Mouse (Mus musculus): ENCODE measurements around the gene Lrrc36.

Gene Lrrc36

GRCm38 (mm10) chr8:105431743-105432515, 18.6 kb downstream of the Lrrc36 start:
- no peak for DNase-seq (ENCODE audit: low read depth)

GRCm38 (mm10) chr8:105433021-105433420, 19.6 kb downstream of the Lrrc36 start:
- DNase-seq (ENCODE audit: low read depth) = no peak

- DNase-seq (ENCODE audit: low read depth) = no peak
These were observed 20.1 kb downstream of the Lrrc36 start for GRCm38 (mm10) chr8:105433511-105433910.

GRCm38 (mm10) chr8:105434136-105434535, 20.8 kb downstream of the Lrrc36 start:
- DNase-seq (ENCODE audit: low read depth) = no peak

- no peak for DNase-seq (ENCODE audit: low read depth)
These were observed 22.8 kb downstream of the Lrrc36 start for GRCm38 (mm10) chr8:105436218-105436617.

- DNase-seq (ENCODE audit: low read depth) = no peak
These were observed 23.8 kb downstream of the Lrrc36 start for GRCm38 (mm10) chr8:105437078-105437748.

- DNase-seq (ENCODE audit: low read depth) = peak; percentile 58
These were observed 25.5 kb downstream of the Lrrc36 start for GRCm38 (mm10) chr8:105438865-105439264.

GRCm38 (mm10) chr8:105441433-105441832, 28.1 kb downstream of the Lrrc36 start:
- peak; percentile 52 for DNase-seq (ENCODE audit: low read depth)

GRCm38 (mm10) chr8:105442661-105443060, 29.3 kb downstream of the Lrrc36 start:
- no peak for DNase-seq (ENCODE audit: low read depth)

GRCm38 (mm10) chr8:105445296-105446126, 32.1 kb downstream of the Lrrc36 start:
- no peak for DNase-seq (ENCODE audit: low read depth)

- no peak for DNase-seq (ENCODE audit: low read depth)
These were observed 32.8 kb downstream of the Lrrc36 start for GRCm38 (mm10) chr8:105446127-105446552.

- DNase-seq (ENCODE audit: low read depth) = no peak
These were observed 34.8 kb downstream of the Lrrc36 start for GRCm38 (mm10) chr8:105448188-105448587.

GRCm38 (mm10) chr8:105448596-105448995, 35.2 kb downstream of the Lrrc36 start:
- DNase-seq (ENCODE audit: low read depth) = no peak

- DNase-seq (ENCODE audit: low read depth) = no peak
These were observed 37.6 kb downstream of the Lrrc36 start for GRCm38 (mm10) chr8:105450977-105451376.

GRCm38 (mm10) chr8:105451903-105452603, 38.7 kb downstream of the Lrrc36 start:
- DNase-seq (ENCODE audit: low read depth) = no peak

- peak; percentile 24 for DNase-seq (ENCODE audit: low read depth)
These were observed 39.9 kb downstream of the Lrrc36 start for GRCm38 (mm10) chr8:105453296-105453695.

- no peak for DNase-seq (ENCODE audit: low read depth)
These were observed 40.7 kb downstream of the Lrrc36 start for GRCm38 (mm10) chr8:105454088-105454487.

GRCm38 (mm10) chr8:105455218-105455617, 41.8 kb downstream of the Lrrc36 start:
- DNase-seq (ENCODE audit: low read depth) = no peak

- DNase-seq (ENCODE audit: low read depth) = no peak
These were observed 47.9 kb downstream of the Lrrc36 start for GRCm38 (mm10) chr8:105461085-105461803.

GRCm38 (mm10) chr8:105464595-105464994, 51.2 kb downstream of the Lrrc36 start:
- DNase-seq (ENCODE audit: low read depth) = no peak

- no peak for DNase-seq (ENCODE audit: low read depth)
These were observed 52.9 kb downstream of the Lrrc36 start for GRCm38 (mm10) chr8:105466246-105466645.

Data from induced T-regulatory cell, adult 2 months (primary cell).